Mouse (Mus musculus) layer of hippocampus, postnatal 36 days (tissue): ENCODE measurements around the gene Kifc1. TPM values are rescaled to one million over a fixed set of nuclear protein-coding genes. Genes with fewer than 3 reads are reported as not detected.
"Not testable (repeated sequence)": the region's sequence is repeated elsewhere in the genome, so short reads cannot be mapped to it uniquely, and the experiment has no call there.

Experiments
- DNase-seq, 2 experiments: peaks; one replicate each; pipeline ENCODE4 v3.0.0; 2022
- total RNA-seq, 2 experiments: library from RNA; stranded (reverse); gene quantifications; 2 replicates each; pipeline ENCODE4 v1.2.3; 2021

Kifc1 gene
- total RNA-seq, 2 experiments from 2014 or later, result 1.9 to 2.5 TPM

DNA sequence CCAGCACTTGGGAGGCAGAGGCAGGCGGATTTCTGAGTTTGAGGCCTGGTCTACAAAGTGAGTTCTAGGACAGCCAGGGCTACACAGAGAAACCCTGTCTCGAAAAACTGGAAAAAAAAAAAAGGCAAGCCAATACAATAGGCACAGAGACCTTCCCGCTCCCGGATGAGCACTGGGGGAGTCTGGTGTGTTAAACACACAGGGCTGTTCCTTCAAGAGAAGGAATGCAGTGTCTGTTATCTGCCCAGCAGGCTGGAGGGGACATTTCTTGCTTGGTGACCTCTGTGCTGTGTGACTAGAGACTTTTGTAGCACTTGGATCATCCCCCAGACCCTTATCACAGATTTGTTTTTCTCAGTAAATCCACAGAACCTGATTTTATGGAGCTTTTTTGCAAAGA lies 11.2 kb upstream of the Kifc1 start:
- DNase-seq, result no peak

DNA sequence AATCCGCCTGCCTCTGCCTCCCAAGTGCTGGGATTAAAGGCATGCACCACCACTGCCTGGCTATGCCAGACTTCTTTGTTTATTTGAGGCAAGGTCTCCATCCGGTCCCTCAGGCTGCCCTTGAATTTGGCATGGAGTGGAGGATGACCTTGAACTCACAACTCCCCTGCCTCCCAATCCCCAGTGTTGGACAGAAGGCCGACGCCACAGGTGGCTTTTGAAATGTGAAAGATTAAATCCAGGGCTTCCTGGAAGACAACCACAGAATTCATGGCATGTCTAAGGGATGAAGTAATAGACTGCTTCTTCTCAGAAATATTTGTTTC lies 10.5 kb upstream of the Kifc1 start:
- DNase-seq, result no peak

DNA sequence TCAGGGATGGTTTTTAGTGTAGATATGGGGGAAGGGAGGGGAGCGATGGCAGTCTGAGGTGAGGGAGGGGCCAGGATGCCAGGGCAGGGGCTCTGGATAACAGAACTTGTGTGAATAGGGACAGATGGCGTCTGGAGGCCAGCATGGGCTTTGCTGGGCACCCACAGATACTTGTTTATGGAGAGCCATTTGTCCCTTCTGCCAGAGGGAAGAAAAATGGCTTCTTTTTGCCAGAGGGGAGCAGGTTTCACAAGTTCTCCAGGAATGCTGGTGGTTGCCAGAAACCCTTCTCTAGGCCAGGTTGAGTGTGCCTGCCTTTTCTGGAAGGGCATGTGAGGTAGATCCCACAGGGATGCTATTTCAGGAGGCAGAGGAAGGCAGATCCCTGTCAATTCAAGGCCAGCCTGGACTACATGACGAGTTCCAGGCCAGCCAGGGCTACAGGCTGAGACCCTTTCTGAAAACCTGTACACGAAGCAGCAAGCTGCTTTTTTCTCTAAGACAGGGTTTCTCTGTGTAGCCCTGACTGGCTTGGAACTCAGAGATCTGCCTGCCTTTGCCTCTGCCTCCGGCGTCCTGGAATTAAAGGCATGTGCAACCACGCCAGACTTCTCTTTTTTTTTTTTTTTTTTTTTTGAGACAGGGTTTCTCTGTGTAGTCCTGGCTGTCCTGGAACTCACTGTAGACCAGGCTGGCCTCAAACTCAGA lies 10.0 kb upstream of the Kifc1 start:
- no peak for DNase-seq

DNA sequence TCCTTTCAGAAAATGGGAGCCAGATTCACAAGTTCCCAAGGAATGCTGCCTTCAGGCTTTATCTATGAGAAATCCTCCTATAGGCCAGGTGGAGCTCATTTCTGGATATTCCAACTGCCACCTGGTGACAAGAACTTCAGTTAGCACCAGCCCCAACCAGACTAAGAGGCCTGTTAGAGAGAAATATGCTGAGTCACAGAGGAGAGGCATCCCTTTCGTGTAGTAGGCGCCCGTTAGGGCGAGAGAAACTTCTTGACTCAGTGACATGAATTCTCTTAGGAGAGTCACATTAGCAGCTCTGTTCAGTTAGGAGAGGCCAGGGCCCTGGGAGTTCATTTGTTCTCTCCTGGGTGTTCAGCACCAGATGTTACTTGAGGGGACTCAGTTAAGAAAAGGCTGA lies 9.2 kb upstream of the Kifc1 start:
- no peak for DNase-seq

DNA sequence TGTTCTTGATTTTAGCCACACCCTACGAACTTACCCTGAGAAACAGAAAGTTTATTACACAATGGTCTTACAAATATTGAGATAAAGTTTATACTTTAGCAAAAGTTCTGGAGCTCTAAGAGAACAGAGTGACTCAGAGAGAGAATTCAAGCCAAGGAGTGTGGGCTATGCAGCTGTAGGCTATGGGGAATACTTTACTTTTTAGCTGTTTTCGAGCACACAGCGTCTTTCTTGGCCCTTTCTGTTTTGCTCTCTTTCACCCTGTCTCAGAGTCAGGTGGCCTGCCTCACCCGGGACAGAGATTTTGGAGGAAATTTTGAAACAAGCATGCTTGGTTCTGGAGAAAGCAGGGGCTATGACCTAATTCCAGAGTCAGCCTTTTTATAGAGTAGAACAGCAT lies 7.7 kb upstream of the Kifc1 start:
- not testable (repeated sequence) for DNase-seq

DNA sequence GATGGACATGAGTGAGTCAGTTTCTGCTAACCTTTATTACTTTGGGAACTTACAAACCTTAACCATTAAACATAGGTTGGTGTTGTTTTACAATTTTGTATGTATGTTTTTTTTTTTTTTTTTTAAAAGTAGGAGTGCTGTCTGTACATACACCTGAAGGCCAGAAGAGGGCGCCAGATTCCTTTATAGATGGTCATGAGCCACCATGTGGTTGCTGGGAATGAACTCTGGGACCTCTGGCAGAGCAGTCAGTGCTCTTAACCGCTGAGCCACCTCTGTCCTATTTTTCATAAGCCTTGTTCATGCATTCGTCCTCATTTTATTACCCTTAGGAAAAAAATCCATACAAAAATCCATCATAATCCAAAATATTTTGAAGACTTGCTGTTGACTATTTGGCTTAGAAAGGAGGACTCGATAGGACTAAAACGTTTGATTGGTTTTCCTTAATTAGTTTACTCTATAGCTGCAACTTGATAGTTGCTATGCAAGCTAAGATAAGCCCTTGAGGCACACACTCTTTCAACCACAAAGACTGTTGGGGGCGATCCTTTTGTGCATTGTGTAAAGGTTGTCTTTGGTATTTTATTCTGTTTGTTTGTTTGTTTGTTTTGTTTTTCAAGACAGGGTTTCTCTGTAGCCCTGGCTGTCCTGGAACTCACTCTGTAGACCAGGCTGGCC lies 6.8 kb upstream of the Kifc1 start:
- no peak for DNase-seq

DNA sequence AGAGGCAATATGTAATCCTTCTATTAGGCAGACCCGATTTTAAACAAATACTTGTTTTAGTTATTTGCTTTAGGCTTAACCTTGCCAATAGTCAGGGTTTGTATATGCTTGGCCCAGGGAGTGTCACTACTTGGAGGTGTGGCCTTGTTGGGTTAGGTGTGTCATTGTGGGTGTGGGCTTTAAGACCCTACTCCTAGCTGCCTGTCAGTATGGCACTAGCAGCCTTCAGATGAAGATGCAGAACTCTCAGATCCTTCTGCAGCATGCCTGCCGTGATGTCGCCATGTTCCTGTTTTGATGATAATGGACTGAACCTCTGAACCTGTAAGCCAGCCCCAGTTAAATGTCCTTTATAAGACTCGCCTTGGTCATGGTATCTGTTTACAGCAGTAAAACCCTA lies 2.5 kb upstream of the Kifc1 start:
- DNase-seq, result not testable (repeated sequence)

DNA sequence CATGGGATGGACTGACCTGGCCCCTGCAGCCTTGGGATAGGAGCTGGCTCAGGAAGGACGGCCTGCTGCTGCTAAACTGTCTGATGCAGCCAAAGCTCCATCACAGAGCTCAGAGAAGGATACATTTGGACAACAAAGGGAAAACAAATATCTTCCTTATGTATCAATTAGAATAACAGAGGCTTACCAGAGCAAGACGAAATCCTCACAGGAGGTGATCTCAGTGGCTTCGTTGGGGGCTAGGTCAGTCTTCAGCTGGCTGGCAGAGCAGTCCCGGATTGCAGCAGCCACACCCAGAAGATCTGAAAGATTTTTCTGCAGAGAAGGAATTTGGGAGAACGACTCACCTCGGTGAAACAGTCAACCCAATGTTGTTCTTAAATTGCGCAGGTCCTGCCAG lies 2.0 kb upstream of the Kifc1 start:
- no peak for DNase-seq

DNA sequence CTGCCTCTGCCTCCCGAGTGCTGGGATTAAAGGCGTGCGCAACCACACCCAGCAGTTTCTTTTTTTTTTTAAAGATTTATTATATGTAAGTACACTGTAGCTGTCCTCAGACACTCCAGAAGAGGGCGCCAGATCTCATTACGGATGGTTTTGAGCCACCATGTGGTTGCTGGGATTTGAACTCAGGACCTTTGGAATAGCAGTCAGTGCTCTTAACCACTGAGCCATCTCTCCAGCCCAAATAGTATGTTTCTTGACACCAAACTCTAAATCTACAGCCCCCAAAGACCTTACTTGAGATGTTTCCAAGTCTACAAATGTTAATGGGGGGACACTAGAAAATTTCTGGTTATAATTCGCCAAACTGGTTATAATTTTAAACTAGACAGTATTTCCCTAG lies 1.4 kb upstream of the Kifc1 start:
- DNase-seq, result not testable (repeated sequence)

DNA sequence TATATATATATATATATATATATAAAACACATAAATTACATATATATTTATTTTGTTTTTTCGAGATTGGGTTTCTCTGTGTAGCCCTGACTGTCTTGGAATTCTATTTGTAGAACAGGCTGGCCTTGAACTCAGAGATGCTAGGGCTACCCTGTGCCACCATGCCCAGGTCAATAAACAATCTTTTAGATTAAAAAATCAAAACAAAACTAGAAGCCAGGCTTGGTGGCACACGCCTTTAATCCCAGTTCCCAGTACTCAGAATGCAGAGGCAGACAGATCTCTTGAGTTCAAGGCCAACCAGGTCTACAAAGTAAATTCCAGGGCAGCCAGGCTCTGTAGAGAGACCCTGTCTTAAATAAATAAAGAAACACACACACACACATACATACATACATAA lies 896 bp upstream of the Kifc1 start:
- DNase-seq, result no peak

DNA sequence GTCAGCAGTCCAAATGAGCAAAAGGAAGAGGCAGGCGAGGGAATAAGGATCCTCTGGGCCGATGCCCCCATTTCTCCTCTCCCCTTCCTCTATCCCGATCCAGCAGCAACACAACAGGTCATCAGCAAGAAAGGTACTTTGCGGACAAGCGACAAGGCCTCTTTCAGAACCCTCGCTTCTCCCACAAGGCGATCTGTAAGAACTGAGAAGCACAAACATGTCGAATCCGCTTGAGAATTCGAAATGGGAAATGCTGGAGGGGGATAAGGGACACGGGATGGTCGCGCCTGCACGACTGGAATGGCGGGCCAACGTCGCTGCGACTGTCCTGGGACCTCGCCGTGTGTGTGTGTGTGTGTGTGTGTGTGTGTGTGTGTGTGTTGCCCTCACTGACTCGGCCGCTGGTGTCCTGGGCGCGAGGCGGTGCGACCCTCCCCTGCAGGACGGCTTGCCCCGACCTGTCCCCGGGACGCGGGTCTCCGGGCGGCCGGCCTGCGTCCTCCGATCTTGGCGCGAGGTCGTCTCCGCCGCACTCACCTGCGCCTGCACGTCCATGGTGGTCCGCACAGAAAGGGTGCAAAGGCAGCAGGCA lies 424 bp downstream of the Kifc1 start:
- not testable (repeated sequence) for DNase-seq

DNA sequence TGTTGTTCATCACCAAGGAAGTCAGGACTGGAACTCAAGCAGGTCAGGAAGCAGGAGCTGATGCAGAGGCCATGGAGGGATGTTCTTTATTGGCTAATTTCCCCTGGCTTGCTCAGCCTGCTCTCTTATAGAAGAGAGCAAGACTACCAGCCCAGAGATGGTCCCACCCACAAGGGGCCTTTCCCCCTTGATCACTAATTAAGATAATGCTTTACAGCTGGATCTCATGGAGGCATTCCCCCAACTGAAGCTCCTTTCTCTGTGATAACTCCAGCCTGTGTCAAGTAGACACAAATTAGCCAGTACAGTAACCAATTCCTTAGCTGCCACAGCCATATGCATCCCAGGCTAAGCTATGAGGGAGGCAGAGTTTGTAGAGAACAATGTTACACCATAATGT lies 2.2 kb downstream of the Kifc1 start:
- DNase-seq, result not testable (repeated sequence)

DNA sequence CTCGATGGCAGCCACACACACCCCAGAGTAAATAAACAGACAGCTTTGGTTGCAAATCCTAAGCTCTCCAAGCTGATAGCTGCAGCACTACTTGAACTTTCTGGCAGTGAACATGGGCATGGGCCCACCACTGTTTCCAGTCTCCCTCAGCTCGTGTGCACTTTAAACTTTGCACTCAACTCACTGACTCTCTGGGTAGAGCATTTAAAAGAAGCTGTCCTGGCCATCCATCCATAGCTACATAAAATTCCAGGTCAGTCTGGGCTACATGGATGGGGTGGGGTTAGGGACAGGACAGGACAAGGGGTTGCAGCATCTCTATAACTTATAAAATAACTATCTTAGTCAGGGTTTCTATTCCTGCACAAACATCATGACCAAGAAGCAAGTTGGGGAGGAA lies 2.7 kb downstream of the Kifc1 start:
- not testable (repeated sequence) for DNase-seq

DNA sequence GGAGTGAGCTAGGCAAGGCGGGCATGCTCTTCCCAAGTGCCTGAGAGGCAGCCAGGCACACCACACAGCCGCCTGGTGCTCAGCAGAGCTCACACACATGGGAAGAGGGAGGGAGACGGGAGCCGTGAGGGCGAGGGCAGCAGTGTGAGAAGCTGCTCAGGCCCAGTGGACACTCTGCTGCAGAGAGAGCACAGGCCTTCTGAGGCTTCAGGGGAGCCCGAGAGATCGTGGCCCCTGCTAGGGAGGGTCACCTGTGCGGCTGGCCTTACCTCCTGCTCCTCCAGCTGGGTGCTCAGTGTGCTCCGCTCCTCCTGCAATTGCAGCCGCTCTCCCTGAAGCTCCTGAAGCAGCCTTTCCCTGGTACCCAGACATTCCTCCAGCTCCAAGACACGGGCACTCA lies 6.1 kb downstream of the Kifc1 start:
- not testable (repeated sequence) for DNase-seq

DNA sequence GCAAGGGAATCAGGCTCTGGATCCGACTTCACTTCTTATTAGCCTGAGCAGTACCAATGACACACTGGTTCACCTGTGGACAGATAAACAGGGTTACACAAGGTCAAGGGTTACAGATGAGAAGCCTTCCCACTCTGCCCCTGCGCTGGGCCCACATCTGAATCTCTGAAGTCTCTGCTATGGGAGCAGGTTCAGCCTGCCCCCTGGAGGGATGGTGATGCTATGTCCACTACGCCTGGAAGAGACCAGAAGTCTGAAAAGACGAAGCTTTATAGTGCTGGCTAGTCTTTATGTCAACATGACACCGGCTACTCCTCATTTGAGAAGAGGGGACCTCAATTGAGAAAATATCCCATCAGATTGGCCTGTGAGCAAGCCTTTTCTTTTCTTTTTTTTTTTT lies 14.7 kb downstream of the Kifc1 start:
- not testable (repeated sequence) for DNase-seq

DNA sequence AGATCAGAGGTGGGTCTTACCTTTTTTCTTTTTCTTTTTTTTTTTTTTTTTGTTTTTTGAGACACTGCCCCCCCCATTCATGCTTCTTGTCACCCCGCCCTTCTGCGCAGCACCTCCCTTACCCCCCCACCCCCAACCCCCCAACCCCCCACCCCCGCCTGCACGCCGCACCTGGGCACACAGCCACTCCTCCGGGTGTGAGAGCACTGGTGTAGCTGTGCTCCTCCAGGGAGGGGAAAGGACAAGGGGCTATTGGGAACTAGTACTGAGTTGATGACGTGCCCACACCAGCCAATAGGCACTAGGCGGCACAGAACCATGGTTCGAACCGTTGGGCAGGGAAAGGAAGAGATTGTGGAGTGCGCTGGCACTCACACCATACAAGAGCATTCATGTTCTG lies 16.1 kb downstream of the Kifc1 start:
- no peak for DNase-seq

DNA sequence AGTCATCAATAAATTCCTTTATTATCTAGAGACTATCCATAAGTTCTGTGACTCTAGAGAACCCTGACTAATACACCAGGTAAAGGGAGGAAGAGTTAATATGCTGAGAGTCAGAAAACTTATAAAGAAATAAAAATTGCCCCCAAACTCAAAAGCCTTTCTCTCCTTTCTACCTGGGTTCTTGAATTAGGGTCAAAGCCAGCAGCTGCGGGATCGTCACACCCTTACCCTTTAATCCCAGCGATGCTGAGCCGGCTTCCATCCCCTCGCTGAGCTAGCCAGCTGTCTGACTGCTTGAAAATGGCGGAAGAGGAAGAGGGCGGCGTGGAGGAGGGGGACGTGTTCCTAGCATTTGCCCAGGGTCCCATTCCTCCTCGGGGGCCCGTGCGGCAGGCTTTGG lies 16.9 kb downstream of the Kifc1 start, which contains the start of gene Gm7029:
Gm7029 (plus strand) TSS at position 301 of the 400 bp plus-strand sequence.
- not testable (repeated sequence) for DNase-seq

DNA sequence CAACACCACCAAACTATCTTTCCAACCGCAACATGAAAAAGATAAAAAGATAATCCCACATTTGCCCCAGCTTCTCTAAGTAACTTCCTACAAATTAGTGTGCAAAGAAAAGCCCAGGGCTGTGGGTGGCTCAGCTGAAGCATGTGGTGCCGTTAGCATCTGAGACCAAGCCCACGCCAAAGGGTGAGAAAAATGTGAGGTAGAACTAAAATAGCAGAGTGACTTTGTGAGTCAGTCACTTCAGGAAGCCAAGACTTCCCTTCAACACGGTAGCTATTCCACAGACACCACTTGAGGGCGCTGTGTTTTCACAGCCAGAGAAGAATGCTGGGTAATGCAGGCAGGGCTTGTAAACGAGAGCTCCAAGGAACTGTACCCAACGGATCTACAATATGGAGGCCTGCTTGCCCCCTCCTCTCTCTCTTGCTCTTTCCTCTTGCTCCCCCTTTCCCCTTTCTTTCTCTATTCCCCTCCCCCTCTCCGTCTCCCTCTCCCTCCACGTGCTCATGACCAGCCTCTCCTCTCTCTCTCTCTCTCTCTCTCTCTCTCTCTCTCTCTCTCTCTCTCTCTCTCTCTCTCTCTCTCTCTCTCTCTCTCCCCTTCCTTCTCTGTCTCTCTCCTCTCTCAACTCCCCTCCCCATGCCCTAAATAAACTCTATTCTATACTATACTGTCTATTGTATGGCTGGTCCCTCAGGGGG lies 25.0 kb downstream of the Kifc1 start:
- DNase-seq, result peak; percentile 46 to 50

DNA sequence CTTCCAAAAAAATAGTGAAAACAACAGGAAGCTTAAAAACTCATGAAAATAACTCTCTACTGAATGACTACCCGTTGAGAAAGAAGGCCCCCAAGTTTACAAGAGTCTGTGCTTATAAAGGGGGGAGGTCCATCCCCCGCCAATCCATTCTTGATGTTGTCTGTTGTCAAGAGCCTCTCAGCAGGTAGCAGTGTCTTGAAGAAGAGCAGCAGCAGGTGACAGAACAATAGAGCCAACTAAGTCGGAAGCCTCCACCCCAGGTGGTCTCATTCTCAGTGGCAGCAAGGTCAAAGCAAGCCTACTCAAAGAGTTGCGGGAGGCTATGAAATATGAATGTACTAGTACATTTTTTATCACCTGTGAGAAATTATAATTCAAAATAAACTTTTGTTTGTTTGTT lies 32.6 kb downstream of the Kifc1 start:
- DNase-seq, result no peak

DNA sequence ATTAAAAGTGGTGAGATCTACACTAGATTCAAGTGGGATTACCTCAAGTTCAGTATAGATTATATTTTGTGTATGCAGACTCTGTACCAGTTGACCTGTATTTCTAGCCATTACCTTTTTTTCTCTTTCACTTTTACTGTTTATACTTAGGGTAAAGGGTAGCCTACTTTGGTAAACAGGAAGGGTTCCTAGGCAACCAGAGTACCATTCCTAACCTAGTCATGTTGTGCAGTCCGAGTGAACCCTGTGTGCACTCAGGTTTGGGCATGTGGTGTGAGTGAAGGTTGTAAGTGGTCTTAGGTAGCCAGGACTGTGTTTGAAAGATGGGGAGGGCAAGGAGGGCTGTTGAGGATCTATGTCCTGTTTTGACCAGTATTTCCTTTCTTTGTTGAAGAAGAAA lies 39.1 kb downstream of the Kifc1 start:
- DNase-seq, result no peak

DNA sequence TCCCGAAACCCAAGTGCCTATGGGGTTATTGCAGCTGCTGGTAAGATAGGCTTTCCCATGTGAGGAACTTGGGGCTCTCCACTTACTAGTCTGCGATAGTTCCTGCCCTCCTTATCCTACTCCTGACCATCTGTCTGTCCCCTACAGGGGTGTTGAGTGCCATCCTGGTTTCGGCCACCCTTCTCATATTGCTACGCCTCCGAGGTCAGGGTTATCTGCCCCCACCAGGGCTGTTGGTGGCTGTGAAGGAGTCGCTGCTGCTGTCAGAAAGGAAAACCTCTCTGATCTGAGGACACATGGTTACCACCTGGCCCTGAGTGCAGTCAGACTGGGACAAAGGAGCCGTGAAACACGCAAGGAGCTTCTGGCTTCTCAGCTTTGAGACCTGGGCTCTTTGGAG lies 42.3 kb downstream of the Kifc1 start:
- DNase-seq, result no peak

DNA sequence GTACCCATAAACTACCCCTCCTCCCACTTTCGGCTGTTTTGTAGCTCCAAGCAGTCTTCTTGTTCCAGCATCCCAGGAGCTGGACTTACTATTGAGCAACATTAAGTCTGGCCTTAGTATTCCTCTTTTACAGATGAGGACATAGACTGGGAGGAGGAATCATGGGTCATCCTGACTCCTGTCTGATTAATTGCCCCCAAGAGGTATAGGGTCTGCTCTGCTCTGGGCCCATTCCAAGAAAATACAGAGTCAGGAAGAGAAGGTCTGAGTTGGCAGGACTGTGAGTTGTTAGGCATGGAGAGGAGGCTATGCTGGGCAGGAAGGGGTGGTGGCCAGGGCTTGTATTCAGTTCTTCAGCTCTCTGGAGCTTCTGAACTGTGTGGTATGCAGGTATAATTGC lies 46.3 kb downstream of the Kifc1 start:
- DNase-seq, result no peak
